Mouse (Mus musculus) MEL (cell line): Measurements from ENCODE around the gene Tpsg1. TPM values are rescaled to one million over a fixed set of nuclear protein-coding genes. Genes with fewer than 3 reads are reported as not detected.

ENCODE experiments used
- DNase-seq: peaks from one replicate; pipeline ENCODE4 v3.0.0; 2011; ENCODE audit warnings: low read depth, low spot score
- H3K27ac ChIP-seq: 2 replicates; pipeline ENCODE4 v1.5.1; 2012; ENCODE audit warnings: low read depth, mild to moderate bottlenecking, control low read depth, low read length, moderate library complexity; ENCODE audit not compliant: control insufficient read depth
- H3K27me3 ChIP-seq, 2 experiments: fragments of 150-350 bp in 1 of 2; sonication (generic) in 1 of 2; 2 replicates each; pipeline ENCODE4 v1.6.1; 2012; ENCODE audit warnings: low read length in 2 of 2, mild to moderate bottlenecking in 2 of 2, improper control_type of control experiment in 1 of 2, moderate library complexity in 1 of 2; ENCODE audit not compliant: insufficient read depth in 2 of 2, control insufficient read depth in 1 of 2
- H3K36me3 ChIP-seq, 2 experiments: 2 replicates each; pipeline ENCODE4 v1.6.1; 2012 to 2014; ENCODE audit warnings: low read length in 2 of 2, improper control_type of control experiment in 1 of 2, inconsistent platforms in 1 of 2, mild to moderate bottlenecking in 1 of 2; ENCODE audit not compliant: insufficient read depth in 2 of 2, control insufficient read depth in 1 of 2
- H3K4me1 ChIP-seq, 2 experiments: fragments of 150-350 bp in 1 of 2; sonication (generic) in 1 of 2; 2 replicates each; pipeline ENCODE4 v1.6.1; 2012; ENCODE audit warnings: low read length in 2 of 2, improper control_type of control experiment in 1 of 2, mild to moderate bottlenecking in 1 of 2; ENCODE audit not compliant: insufficient read depth in 2 of 2, control insufficient read depth in 1 of 2
- H3K4me3 ChIP-seq, 2 experiments: fragments of 150-350 bp in 1 of 2; sonication (generic) in 1 of 2; 2 replicates each; pipeline ENCODE4 v1.5.1; 2012; ENCODE audit warnings: low read depth in 2 of 2, low read length in 2 of 2, mild to moderate bottlenecking in 2 of 2, moderate library complexity in 2 of 2, control low read depth in 1 of 2, improper control_type of control experiment in 1 of 2; ENCODE audit not compliant: control insufficient read depth in 1 of 2, insufficient read depth in 1 of 2
- H3K79me2 ChIP-seq: 2 replicates; pipeline ENCODE4 v1.6.1; 2012; ENCODE audit warnings: mild to moderate bottlenecking, low read length, moderate library complexity; ENCODE audit not compliant: control insufficient read depth, poor library complexity, insufficient read depth
- H3K9ac ChIP-seq: 2 replicates; pipeline ENCODE4 v1.6.1; 2012; ENCODE audit warnings: low read depth, mild to moderate bottlenecking, control low read depth, low read length, moderate library complexity; ENCODE audit not compliant: control insufficient read depth, poor library complexity, severe bottlenecking
- H3K9me3 ChIP-seq: fragments of 150-350 bp; sonication (generic); replicated peaks from 2 replicates; pipeline ENCODE4 v1.6.1; 2012; ENCODE audit warnings: mild to moderate bottlenecking, low read length, improper control_type of control experiment, moderate library complexity; ENCODE audit not compliant: insufficient read depth
- BHLHE40 ChIP-seq: IDR thresholded peaks from 2 replicates; pipeline ENCODE4 v1.6.1; 2012; ENCODE audit warnings: low read depth, mild to moderate bottlenecking, inconsistent platforms, low read length, improper control_type of control experiment, borderline replicate concordance
- CHD2 ChIP-seq: IDR thresholded peaks from 2 replicates; pipeline ENCODE4 v1.6.1; 2011; ENCODE audit warnings: low read length, improper control_type of control experiment
- E2F4 ChIP-seq: IDR thresholded peaks from 2 replicates; pipeline ENCODE4 v1.6.1; 2011; ENCODE audit warnings: low read depth, low read length, improper control_type of control experiment, borderline replicate concordance
- ELF1 ChIP-seq: IDR thresholded peaks from 2 replicates; pipeline ENCODE4 v1.6.1; 2014; ENCODE audit warnings: low read depth, mild to moderate bottlenecking, inconsistent platforms, low read length, improper control_type of control experiment, moderate library complexity
- ETS1 ChIP-seq: IDR thresholded peaks from 2 replicates; pipeline ENCODE4 v1.6.1; 2012; ENCODE audit warnings: low read depth, mild to moderate bottlenecking, inconsistent platforms, low read length, improper control_type of control experiment, moderate library complexity
- GABPA ChIP-seq: IDR thresholded peaks from 2 replicates; pipeline ENCODE4 v1.6.1; 2012; ENCODE audit warnings: low read depth, mild to moderate bottlenecking, inconsistent platforms, low read length, improper control_type of control experiment, moderate library complexity
- GATA1 ChIP-seq: IDR thresholded peaks from 2 replicates; pipeline ENCODE4 v1.6.1; 2011; ENCODE audit warnings: low read depth, low read length, improper control_type of control experiment
- MAFK ChIP-seq: IDR thresholded peaks from 2 replicates; pipeline ENCODE4 v1.6.1; 2011; ENCODE audit warnings: low read depth, mild to moderate bottlenecking, low read length, improper control_type of control experiment, borderline replicate concordance
- MEF2A ChIP-seq: IDR thresholded peaks from 2 replicates; pipeline ENCODE4 v1.6.1; 2014; ENCODE audit warnings: low read depth, mild to moderate bottlenecking, inconsistent platforms, low read length, improper control_type of control experiment; ENCODE audit not compliant: poor library complexity, insufficient replicate concordance, severe bottlenecking; ENCODE audit errors: extremely low read depth
- MYC ChIP-seq: IDR thresholded peaks from 2 replicates; pipeline ENCODE4 v1.6.1; 2011; ENCODE audit warnings: low read depth, mild to moderate bottlenecking, low read length, improper control_type of control experiment, moderate library complexity
- NRF1 ChIP-seq: IDR thresholded peaks from 2 replicates; pipeline ENCODE4 v1.6.1; 2014; ENCODE audit warnings: low read depth, mild to moderate bottlenecking, inconsistent platforms, low read length, improper control_type of control experiment, moderate library complexity; ENCODE audit not compliant: poor library complexity, insufficient read depth, severe bottlenecking
- POLR2A ChIP-seq, 2 experiments: IDR thresholded peaks; 2 replicates each; pipeline ENCODE4 v1.6.1; 2011 to 2012; ENCODE audit warnings: low read length in 2 of 2, mild to moderate bottlenecking in 2 of 2, control low read depth in 1 of 2, improper control_type of control experiment in 1 of 2, low read depth in 1 of 2, moderate library complexity in 1 of 2; ENCODE audit not compliant: control insufficient read depth in 1 of 2, insufficient read depth in 1 of 2, poor library complexity in 1 of 2
- POLR2AphosphoS5 ChIP-seq: IDR thresholded peaks from 2 replicates; pipeline ENCODE4 v1.6.1; 2012; ENCODE audit warnings: low read depth, borderline replicate concordance, mild to moderate bottlenecking, inconsistent platforms, low read length, moderate library complexity, mixed read lengths
- TCF12 ChIP-seq: IDR thresholded peaks from 2 replicates; pipeline ENCODE4 v1.6.1; 2014; ENCODE audit warnings: low read depth, mild to moderate bottlenecking, inconsistent platforms, low read length, improper control_type of control experiment, moderate library complexity
- UBTF ChIP-seq: IDR thresholded peaks from 2 replicates; pipeline ENCODE4 v1.6.1; 2012; ENCODE audit warnings: low read depth, mild to moderate bottlenecking, inconsistent platforms, low read length, improper control_type of control experiment, moderate library complexity, borderline replicate concordance; ENCODE audit not compliant: insufficient read depth
- USF1 ChIP-seq: IDR thresholded peaks from 2 replicates; pipeline ENCODE4 v1.6.1; 2014; ENCODE audit warnings: low read depth, mild to moderate bottlenecking, inconsistent platforms, low read length, improper control_type of control experiment, moderate library complexity
- ZKSCAN1 ChIP-seq: IDR thresholded peaks from 2 replicates; pipeline ENCODE4 v1.6.1; 2012; ENCODE audit warnings: low read depth, mild to moderate bottlenecking, inconsistent platforms, low read length, improper control_type of control experiment, moderate library complexity
- polyA plus RNA-seq, 2 experiments: library from polyadenylated mRNA; stranded (reverse) in 1 of 2; unstranded in 1 of 2; fragments of >175 nt in 1 of 2; fragments of >200 nt in 1 of 2; gene quantifications; 2 replicates each; pipeline versions ENCODE4 v1.2.1 to v1.2.4; 2012; ENCODE audit warnings: low replicate concordance in 2 of 2, low read depth in 1 of 2; ENCODE audit not compliant: insufficient read length in 2 of 2, insufficient read depth in 1 of 2, missing spikeins in 1 of 2
- total RNA-seq: library from RNA; depleted of rRNA; stranded (reverse); fragments of 300-350 nt; gene quantifications from 2 replicates; pipeline ENCODE4 v1.2.3, GENCODE M21; 2012; rRNA removed

The Tpsg1 gene
- not detected in 2 replicates for total RNA-seq
- polyA plus RNA-seq: not detected

GRCm38 (mm10) chr17:25368973-25369372 is at the start of gene Tpsg1:
Gene Tpsg1 (plus strand): TSS chr17:25369273.
- Histone ChIP-seq H3K36me3 (no peaks in the 10 kb centered on the region), H3K27me3 (peaks cover 0 to 2% of the 10 kb centered on the region in 2 experiments; a peak in 2 of 4 replicates)

GRCm38 (mm10) chr17:25320819-25321218 is 48.3 kb upstream of the Tpsg1 start:
- Histone ChIP-seq H3K27me3 (peaks cover 1 to 3% of the 10 kb centered on the region in 2 experiments), H3K79me2 (no peaks in the 10 kb centered on the region), H3K27ac (no peak overlapping the region), H3K36me3 (no peaks in the 10 kb centered on the region), H3K4me1 (no peaks in the 10 kb centered on the region), H3K9me3 (no peaks in the 10 kb centered on the region), H3K9ac (no peak overlapping the region), H3K4me3 (no peak overlapping the region)
- TF ChIP-seq ETS1 (no peak), MEF2A (no peak), MAFK (no peak), NRF1 (no peak), POLR2AphosphoS5 (no peak), BHLHE40 (no peak), USF1 (no peak), GABPA (no peak), UBTF (no peak)
- DNase-seq: no peak

More at GRCm38 (mm10) chr17:25368973-25369372, at the start of gene Tpsg1:
- Histone ChIP-seq H3K4me1 (no peaks in the 10 kb centered on the region), H3K79me2 (no peaks in the 10 kb centered on the region), H3K27ac (no peak within 1 kb of the TSS), H3K9me3 (no peaks in the 10 kb centered on the region), H3K9ac (no peak within 1 kb of the TSS), H3K4me3 (no peak within 1 kb of the TSS)
- no peak for DNase-seq
- TF ChIP-seq POLR2A (IDR thresholded peaks at IDR 0.05; ENCODE audit: control insufficient read depth in 1 of 2, insufficient read depth in 1 of 2, low read depth in 1 of 2, low read length in 2 of 2, poor library complexity in 1 of 2) (no peak), ELF1 (no peak), E2F4 (no peak), ZKSCAN1 (no peak), UBTF (no peak), GATA1 (no peak), ETS1 (no peak), TCF12 (no peak), CHD2 (no peak), MYC (no peak)
